Mouse (Mus musculus) hindbrain, embryonic 16.5 days (tissue): ENCODE results near the gene 4930402H24Rik. TPM values are rescaled to one million over a fixed set of nuclear protein-coding genes. Genes with fewer than 3 reads are reported as not detected.

Experiments used
- ATAC-seq: fragments of 200-750 bp; cut with Nextera tagmentation; 2 replicates; pipeline ENCODE4 v1.8.0; 2017; ENCODE audit warnings: moderate TSS enrichment, moderate library complexity
- H3K27ac ChIP-seq: fragments of 300-500 bp; sonication (generic); 2 replicates; pipeline ENCODE4 v1.5.1; 2014; ENCODE audit warnings: low read depth, mild to moderate bottlenecking, control low read depth, low read length, moderate library complexity
- H3K27me3 ChIP-seq: fragments of 300-500 bp; sonication (generic); replicated peaks from 2 replicates; pipeline ENCODE4 v1.6.1; 2014; ENCODE audit warnings: low read length; ENCODE audit not compliant: control insufficient read depth, insufficient read depth
- H3K36me3 ChIP-seq: fragments of 300-500 bp; sonication (generic); 2 replicates; pipeline ENCODE4 v1.6.1; 2014; ENCODE audit warnings: mild to moderate bottlenecking, low read length, moderate library complexity, mixed read lengths; ENCODE audit not compliant: control insufficient read depth, insufficient read depth
- H3K4me1 ChIP-seq: fragments of 300-500 bp; sonication (generic); 2 replicates; pipeline ENCODE4 v1.6.1; 2014; ENCODE audit warnings: low read depth, low read length; ENCODE audit not compliant: control insufficient read depth, insufficient read depth
- H3K4me2 ChIP-seq: fragments of 300-500 bp; sonication (generic); 2 replicates; pipeline ENCODE4 v1.6.1; 2014; ENCODE audit warnings: mild to moderate bottlenecking, low read length, control low read depth, moderate library complexity
- H3K4me3 ChIP-seq: fragments of 300-500 bp; sonication (generic); 2 replicates; pipeline ENCODE4 v1.5.1; 2014; ENCODE audit warnings: mild to moderate bottlenecking, low read length, control low read depth, moderate library complexity
- H3K9ac ChIP-seq: fragments of 300-500 bp; sonication (generic); 2 replicates; pipeline ENCODE4 v1.6.1; 2014; ENCODE audit warnings: low read depth, mild to moderate bottlenecking, control low read depth, low read length, moderate library complexity
- H3K9me3 ChIP-seq: fragments of 300-500 bp; sonication (generic); 2 replicates; pipeline ENCODE4 v1.6.1; 2014; ENCODE audit warnings: mild to moderate bottlenecking, low read length, moderate library complexity; ENCODE audit not compliant: control insufficient read depth
- WGBS: fragments of 180-500 bp; shearing (Covaris S2); extraction: QIAGEN DNeasy Blood & Tissue Kit; methylation state at CpG from one replicate; pipeline ENCODE4 v1.1.7; 2014; 5-methylcytosine and 5-hydroxymethylcytosine counted together
- polyA plus RNA-seq: library from polyadenylated mRNA; unstranded; fragments of >200 nt; fragmentation: Nextera tagmentation; extraction: Ambion mirVana; gene quantifications from 2 replicates; pipeline ENCODE4 v1.2.1, GENCODE M21; 2015

Gene 4930402H24Rik
- polyA plus RNA-seq, 1 experiment from 2014 or later: 78.7 TPM

GRCm38 (mm10) chr2:130724369-130724768, 181.8 kb downstream of the 4930402H24Rik start:
- ATAC-seq: no peak
- Histone ChIP-seq H3K4me3 (no peak overlapping the region), H3K4me2 (no peak overlapping the region), H3K27me3 (no peaks in the 10 kb centered on the region), H3K4me1 (no peaks in the 10 kb centered on the region), H3K36me3 (peaks cover 70% of the 10 kb centered on the region), H3K9ac (no peak overlapping the region), H3K27ac (no peak overlapping the region), H3K9me3 (no peaks in the 10 kb centered on the region)
- WGBS: 78% methylated on average over 4 of the region's 4 CpGs

- WGBS: 87% methylated on average over 6 of the region's 6 CpGs
- no peak overlapping the region for H3K4me3 ChIP-seq
- no peak overlapping the region for H3K27ac ChIP-seq
- no peaks in the 10 kb centered on the region for H3K9me3 ChIP-seq
- H3K9ac ChIP-seq: no peak overlapping the region
- peaks cover 43% of the 10 kb centered on the region for H3K36me3 ChIP-seq
- H3K4me2 ChIP-seq: no peak overlapping the region
- no peaks in the 10 kb centered on the region for H3K27me3 ChIP-seq
- no peaks in the 10 kb centered on the region for H3K4me1 ChIP-seq
- ATAC-seq: no peak
Measured at GRCm38 (mm10) chr2:130717951-130718350, 188.3 kb downstream of the 4930402H24Rik start.

DNA sequence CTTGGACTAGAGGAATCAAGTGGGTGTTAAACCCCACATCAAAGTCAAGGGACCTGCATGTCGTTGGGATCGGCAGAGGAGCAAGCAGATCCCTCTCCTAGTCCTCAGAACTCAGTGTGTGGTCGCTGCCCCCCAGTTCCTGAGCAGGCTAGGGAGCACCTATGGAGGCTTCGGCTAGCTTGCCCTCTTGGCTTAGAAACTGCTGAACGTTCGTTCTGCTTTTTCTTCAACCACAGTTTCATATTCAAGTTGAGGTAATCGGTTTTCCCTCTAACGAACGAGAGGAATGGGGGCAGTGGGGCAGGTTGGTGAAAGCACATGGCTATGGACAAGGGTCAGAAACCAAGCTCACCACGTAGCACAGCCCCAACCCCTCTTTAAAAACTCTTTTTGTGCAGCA, 199.1 kb downstream of the 4930402H24Rik start:
- 73% methylated on average over 10 of the region's 10 CpGs for WGBS
- no peaks in the 10 kb centered on the region; the same call in 1 of the 2 replicates for H3K4me1 ChIP-seq

GRCm38 (mm10) chr2:130706602-130707001, 199.6 kb downstream of the 4930402H24Rik start:
- no peak overlapping the region for H3K9ac ChIP-seq
- no peak for ATAC-seq
- H3K27ac ChIP-seq: no peak overlapping the region
- no peak overlapping the region for H3K4me3 ChIP-seq
- no peaks in the 10 kb centered on the region; the same call in 1 of the 2 replicates for H3K4me1 ChIP-seq
- 77% methylated on average over 4 of the region's 4 CpGs for WGBS
- no peaks in the 10 kb centered on the region for H3K27me3 ChIP-seq
- H3K9me3 ChIP-seq: no peaks in the 10 kb centered on the region
- H3K4me2 ChIP-seq: no peak overlapping the region
- peaks cover 23% of the 10 kb centered on the region for H3K36me3 ChIP-seq

More for the DNA sequence above, 199.1 kb downstream of the 4930402H24Rik start:
- Histone ChIP-seq H3K27ac (no peak overlapping the region), H3K9ac (no peak overlapping the region), H3K9me3 (no peaks in the 10 kb centered on the region), H3K4me3 (no peak overlapping the region), H3K27me3 (no peaks in the 10 kb centered on the region), H3K4me2 (no peak overlapping the region), H3K36me3 (peaks cover 25% of the 10 kb centered on the region)
- no peak for ATAC-seq

DNA sequence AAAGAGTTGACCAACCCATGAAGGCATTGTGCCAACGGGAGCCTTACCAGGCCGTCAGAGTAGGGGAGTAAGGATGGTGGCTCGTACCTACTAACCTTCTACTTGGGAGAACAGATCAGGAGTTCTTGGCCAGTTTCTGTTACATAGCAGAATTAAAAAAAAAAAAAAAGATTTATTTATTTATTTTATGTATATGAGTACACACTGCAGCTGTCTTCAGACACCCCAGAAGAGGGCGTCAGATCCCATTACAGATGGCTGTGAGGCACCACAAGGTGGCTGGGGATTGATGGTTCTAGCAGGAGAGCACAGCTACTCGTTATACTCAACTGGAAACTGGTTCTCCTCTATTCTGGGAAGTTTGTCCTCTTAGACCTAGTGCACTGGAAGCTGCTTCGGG, 201.0 kb downstream of the 4930402H24Rik start:
- no peak overlapping the region for H3K4me2 ChIP-seq
- ATAC-seq: no peak
- 76% methylated on average over 6 of the region's 6 CpGs for WGBS
- H3K9me3 ChIP-seq: no peaks in the 10 kb centered on the region
- no peak overlapping the region for H3K4me3 ChIP-seq
- no peaks in the 10 kb centered on the region; the same call in 1 of the 2 replicates for H3K4me1 ChIP-seq
- no peak overlapping the region for H3K9ac ChIP-seq
- H3K36me3 ChIP-seq: peaks cover 11% of the 10 kb centered on the region
- H3K27ac ChIP-seq: no peak overlapping the region
- no peaks in the 10 kb centered on the region for H3K27me3 ChIP-seq

- Histone ChIP-seq H3K4me1 (no peaks in the 10 kb centered on the region; the same call in 1 of the 2 replicates), H3K4me3 (no peak overlapping the region), H3K4me2 (no peak overlapping the region), H3K27me3 (no peaks in the 10 kb centered on the region), H3K27ac (0 out of 2 replicates have a peak overlapping the region, but pooled peaks have one; percentile 29), H3K36me3 (peaks cover 8% of the 10 kb centered on the region), H3K9me3 (no peaks in the 10 kb centered on the region), H3K9ac (no peak overlapping the region)
- 65% methylated on average over 9 of the region's 9 CpGs for WGBS
- peak; percentile 74 for ATAC-seq
Measured at GRCm38 (mm10) chr2:130704040-130705001, 201.9 kb downstream of the 4930402H24Rik start.

DNA sequence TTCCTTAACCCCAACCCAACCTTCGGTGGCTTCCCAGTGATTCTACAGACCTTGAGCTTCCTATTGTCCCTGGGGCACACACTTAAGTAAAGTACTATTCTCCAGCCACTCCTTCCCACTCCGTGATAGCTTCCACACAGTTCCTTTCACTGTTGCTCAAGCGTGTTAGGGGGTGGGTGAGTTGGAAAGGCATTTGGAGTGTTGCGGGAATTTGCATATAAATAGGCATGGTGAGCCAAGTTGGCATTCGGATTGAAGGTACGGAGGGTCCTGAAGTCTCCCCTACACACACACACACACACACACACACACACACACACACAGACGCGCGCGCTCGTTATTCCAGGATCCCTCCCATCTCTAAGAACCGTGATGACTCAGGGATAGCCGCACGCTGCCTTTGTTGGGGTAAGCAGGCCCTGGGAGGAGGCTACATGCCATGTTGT, 208.4 kb downstream of the 4930402H24Rik start:
- ATAC-seq: peak; percentile 26
- Histone ChIP-seq H3K36me3 (no peaks in the 10 kb centered on the region), H3K4me1 (peaks cover 15% of the 10 kb centered on the region), H3K27ac (no peak overlapping the region), H3K27me3 (peaks cover 27% of the 10 kb centered on the region), H3K4me2 (peak overlapping the region; percentile 100), H3K9ac (peak overlapping the region; percentile 64), H3K4me3 (peak overlapping the region; percentile 60), H3K9me3 (no peaks in the 10 kb centered on the region)
- WGBS: under 1% methylated on average over 14 of the region's 14 CpGs

DNA sequence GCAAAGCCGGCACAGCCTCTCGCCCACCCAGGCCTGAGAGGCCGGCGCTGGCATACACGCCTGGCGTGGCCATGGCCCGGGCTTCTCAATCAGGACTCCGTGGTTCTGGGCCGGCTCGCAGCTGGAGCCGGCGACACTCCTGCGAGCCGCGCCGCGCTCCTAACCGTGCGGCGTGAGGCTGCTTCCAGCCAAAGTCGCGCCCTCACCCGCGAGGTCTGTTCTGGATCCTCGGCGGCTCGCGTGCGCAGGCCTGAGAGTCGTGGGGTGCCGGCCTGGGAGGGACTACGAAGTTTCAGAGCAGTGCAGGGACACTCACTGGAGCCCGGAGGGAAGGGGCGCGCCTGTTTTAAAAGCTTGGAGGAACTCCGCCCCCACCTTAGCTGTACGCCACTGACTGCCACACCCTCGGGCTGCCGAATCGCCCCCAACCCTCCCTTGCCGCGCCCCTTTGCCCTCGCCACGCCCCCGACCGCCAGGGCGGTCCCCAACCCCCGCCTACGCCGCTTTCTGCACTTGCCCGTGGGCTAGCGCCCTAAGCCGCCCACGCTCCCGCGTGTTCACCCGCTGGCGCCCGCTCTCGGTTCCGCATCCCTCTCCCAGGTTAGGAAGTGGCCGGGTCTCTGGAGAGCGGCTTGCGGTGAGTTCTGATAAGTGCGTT, 208.9 kb downstream of the 4930402H24Rik start, which contains the start of gene Slc4a11:
Slc4a11 (minus strand) TSS at position 367 of the 658 bp plus-strand sequence.
- peak within 1 kb of the TSS; percentile 60 for H3K4me3 ChIP-seq
- peaks cover 27% of the 10 kb centered on the region for H3K27me3 ChIP-seq
- WGBS: 0% methylated on average over 58 of the region's 65 CpGs
- H3K36me3 ChIP-seq: no peaks in the 10 kb centered on the region
- no peak within 1 kb of the TSS for H3K27ac ChIP-seq
- H3K9ac ChIP-seq: peak within 1 kb of the TSS; percentile 64
- no peaks in the 10 kb centered on the region for H3K9me3 ChIP-seq
- H3K4me1 ChIP-seq: peaks cover 15% of the 10 kb centered on the region
- ATAC-seq: peak; percentile 69
- H3K4me2 ChIP-seq: peak within 1 kb of the TSS; percentile 100

DNA sequence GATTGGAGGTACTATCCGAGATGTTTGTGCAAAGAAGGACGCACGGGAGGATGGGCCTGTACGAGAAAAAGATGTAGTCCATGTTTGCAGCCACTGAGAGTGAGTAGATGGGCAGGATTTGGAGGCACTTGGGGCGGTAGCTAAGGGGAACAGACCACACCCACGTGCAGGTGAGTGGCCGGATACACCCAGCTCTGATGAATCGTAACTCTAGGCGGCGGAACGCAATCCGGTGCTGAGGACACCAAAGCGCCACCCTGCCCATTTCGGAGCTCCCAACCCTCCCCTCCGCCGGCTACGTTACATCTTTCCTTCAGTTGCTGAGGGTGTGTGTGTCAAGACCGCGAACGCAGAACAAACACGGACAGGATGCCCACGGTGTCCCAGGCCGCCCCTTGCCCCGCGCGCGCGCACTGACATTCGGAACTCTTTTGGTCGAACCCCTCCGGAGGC, 209.5 kb downstream of the 4930402H24Rik start:
- Histone ChIP-seq H3K4me2 (peak overlapping the region; percentile 100), H3K4me3 (peak overlapping the region; percentile 60), H3K27me3 (peaks cover 27% of the 10 kb centered on the region), H3K4me1 (peaks cover 15% of the 10 kb centered on the region), H3K9me3 (no peaks in the 10 kb centered on the region), H3K27ac (no peak overlapping the region), H3K36me3 (no peaks in the 10 kb centered on the region), H3K9ac (peak overlapping the region; percentile 64)
- ATAC-seq: peak; percentile 9
- 1% methylated on average over 31 of the region's 31 CpGs for WGBS
